Mouse (Mus musculus): ENCODE measurements at regions not wholly inside any gene's neighbourhood (a gene's known extent, or its start where the extent isn't known, plus 50 kb on each side); places are given as distances from the start of the nearest gene placed in this dataset.

DNA sequence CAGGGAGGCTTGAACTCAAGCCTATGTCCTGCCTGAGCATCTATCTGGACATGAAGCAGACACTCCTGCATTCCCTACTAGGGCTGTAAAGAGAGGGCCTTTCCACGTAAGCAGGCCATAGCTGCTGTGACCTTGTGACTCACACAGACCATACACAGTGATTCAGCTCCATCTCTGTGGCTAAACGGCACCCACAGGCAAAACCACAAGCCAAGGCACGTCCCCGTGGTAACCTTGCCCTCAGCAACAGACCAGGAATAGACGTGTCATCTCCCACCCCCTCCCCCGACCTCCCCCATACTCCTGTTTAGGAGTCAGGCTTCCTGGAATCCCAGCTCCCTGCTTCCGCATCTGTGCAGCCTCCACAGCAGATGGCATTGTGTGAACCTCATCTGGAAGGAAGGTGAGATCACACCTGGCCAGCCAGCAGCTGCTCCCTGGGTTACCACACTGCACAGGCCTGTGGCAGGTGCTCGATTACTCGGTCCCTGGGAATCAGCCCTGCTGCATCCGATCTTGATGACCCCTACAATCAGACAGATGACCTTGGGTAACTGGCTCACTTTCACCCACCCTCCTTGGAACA lies 79.2 kb upstream of the Hand1 start:
- no peak for ATAC-seq (replicated peaks; ENCODE audit: low FRiP score, poor library complexity, severe bottlenecking)

DNA sequence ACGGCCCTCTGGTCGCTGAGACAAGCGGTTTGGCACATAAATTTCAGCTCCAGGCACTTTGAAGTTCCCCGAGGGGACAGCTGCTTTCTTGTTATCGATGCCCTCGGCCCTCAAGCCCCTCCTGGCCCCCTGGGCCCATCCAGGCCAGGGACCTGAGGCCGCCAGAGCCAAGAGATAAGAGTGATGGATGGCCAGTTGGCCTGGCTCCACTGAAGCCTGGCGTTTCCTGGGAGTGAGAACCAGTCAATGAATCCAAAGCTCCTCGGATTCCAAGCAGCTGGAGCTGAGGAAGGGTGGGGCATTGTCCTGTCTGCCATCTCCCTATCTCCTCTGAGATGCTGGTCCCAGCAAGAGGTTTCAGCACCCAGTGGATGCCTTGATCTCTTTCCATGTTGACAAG lies 71.6 kb upstream of the Hand1 start:
- ATAC-seq (replicated peaks; ENCODE audit: low FRiP score, poor library complexity, severe bottlenecking) = no peak

- no peak for ATAC-seq (replicated peaks; ENCODE audit: low FRiP score, poor library complexity, severe bottlenecking)
Observed at GRCm38 (mm10) chr11:57899335-57899734, 66.7 kb upstream of the Hand1 start.

DNA sequence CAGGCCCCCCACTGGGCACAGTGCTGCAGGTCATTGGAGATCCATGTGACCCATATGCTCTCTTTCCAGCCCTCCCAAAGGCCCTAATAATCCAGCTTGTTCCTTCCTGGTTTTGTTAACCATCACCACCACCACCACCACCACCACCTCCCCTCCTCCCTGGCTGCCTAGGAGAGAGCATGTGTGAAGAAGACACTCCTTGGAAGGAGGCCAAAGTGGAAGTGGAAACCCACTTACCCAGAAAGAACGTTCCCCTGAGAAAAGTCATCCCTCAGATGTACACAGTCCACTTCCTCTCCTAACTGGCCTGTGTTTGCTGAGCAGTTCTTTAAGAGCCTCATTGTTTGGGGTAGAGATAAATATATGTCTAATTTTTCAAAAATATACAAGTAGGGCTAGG lies 62.9 kb upstream of the Hand1 start:
- no peak for ATAC-seq (replicated peaks; ENCODE audit: low FRiP score, poor library complexity, severe bottlenecking)

DNA sequence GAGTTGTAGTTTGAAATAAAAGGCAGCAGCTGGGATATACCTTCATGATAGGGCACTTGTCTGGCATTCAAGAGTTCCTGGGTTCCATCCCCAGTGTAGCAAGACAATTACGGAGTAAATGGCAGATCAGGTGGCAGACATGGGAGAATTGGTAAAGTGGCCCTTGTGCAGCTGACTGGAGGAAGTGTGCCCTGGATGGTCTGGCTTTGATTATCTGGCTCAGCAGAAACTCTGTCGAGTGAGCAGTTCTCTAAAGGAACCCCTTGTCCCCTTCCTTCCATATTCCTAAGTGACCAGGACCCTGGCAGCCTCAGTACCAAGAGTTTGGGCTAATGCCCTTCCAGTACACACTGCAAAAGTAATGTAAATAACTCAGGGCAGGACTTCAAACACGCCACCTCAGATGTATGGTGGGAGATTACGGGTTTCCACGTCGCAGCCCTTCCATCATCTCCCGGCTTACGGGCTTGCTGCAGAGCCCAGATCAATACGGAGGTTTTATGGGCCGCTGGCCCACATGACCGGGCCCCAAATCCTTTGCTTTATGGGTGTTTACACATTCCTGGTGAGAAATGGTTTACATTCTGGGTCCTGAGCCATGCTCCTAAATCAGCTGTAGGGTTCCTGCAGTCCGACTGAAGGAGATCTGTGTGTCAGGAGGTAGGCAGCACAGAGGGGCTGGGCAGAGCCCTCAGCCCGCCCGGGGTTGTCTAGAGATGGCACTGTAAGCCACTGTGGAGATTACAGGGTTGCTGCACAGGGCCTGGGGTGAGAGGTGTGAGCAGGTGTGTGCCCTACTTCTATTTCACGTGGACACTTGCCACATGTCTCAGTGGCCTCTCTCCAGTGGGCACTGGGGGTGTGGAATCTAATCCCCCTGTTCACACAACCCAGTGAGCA lies 50.4 kb upstream of the Hand1 start:
- ATAC-seq (replicated peaks; ENCODE audit: low FRiP score, poor library complexity, severe bottlenecking) = no peak

Measured in erythroblast, adult 5-6 weeks (primary cell).